Mouse (Mus musculus) erythroblast, embryonic 14.5 days (primary cell): Measurements from ENCODE around the gene Car11. TPM values are rescaled to one million over a fixed set of nuclear protein-coding genes. Genes with fewer than 3 reads are reported as not detected.

ENCODE experiments used
- H3K27me3 ChIP-seq: 2 replicates; pipeline ENCODE4 v1.6.1; 2012; ENCODE audit warnings: inconsistent platforms; ENCODE audit not compliant: control insufficient read depth
- H3K36me3 ChIP-seq: 2 replicates; pipeline ENCODE4 v1.6.1; 2012; ENCODE audit warnings: mild to moderate bottlenecking, inconsistent platforms; ENCODE audit not compliant: control insufficient read depth
- H3K4me1 ChIP-seq: 2 replicates; pipeline ENCODE4 v1.6.1; 2012; ENCODE audit warnings: inconsistent platforms; ENCODE audit not compliant: control insufficient read depth
- H3K4me3 ChIP-seq: replicated peaks from 2 replicates; pipeline ENCODE3; 2012; ENCODE audit warnings: moderate library complexity, mild to moderate bottlenecking, inconsistent platforms
- H3K9me3 ChIP-seq: 2 replicates; pipeline ENCODE4 v1.6.1; 2012; ENCODE audit warnings: low read length, inconsistent platforms, mixed read lengths; ENCODE audit not compliant: control insufficient read depth
- GATA1 ChIP-seq: IDR thresholded peaks from 2 replicates; pipeline ENCODE4 v1.6.1; 2012; ENCODE audit warnings: low read length, inconsistent platforms, mixed read lengths
- TAL1 ChIP-seq: IDR thresholded peaks from 3 replicates; pipeline ENCODE4 v1.6.1; 2012; ENCODE audit warnings: low read length, inconsistent platforms, mixed read lengths
- polyA plus RNA-seq: library from polyadenylated mRNA; stranded (reverse); fragments of >175 nt; gene quantifications from 2 replicates; pipeline ENCODE4 v1.2.3, GENCODE M21; 2012

Car11 gene
- polyA plus RNA-seq, 1 experiment, result not detected

- H3K4me3 ChIP-seq, result no peak overlapping the region
- no peaks in the 10 kb centered on the region; the same call in 1 of the 2 replicates for H3K4me1 ChIP-seq
- no peaks in the 10 kb centered on the region; the same call in 1 of the 2 replicates for H3K27me3 ChIP-seq
- no peaks in the 10 kb centered on the region for H3K9me3 ChIP-seq
- no peaks in the 10 kb centered on the region for H3K36me3 ChIP-seq
- TF ChIP-seq GATA1 (no peak), TAL1 (no peak)
Observed at GRCm38 (mm10) chr7:45689099-45689498, 10.5 kb upstream of the Car11 start.

GRCm38 (mm10) chr7:45689800-45690199, 9.8 kb upstream of the Car11 start:
- no peak for TF ChIP-seq TAL1
- TF ChIP-seq GATA1, result no peak
- Histone ChIP-seq H3K9me3 (no peaks in the 10 kb centered on the region), H3K36me3 (no peaks in the 10 kb centered on the region), H3K27me3 (no peaks in the 10 kb centered on the region; the same call in 1 of the 2 replicates), H3K4me3 (no peak overlapping the region), H3K4me1 (no peaks in the 10 kb centered on the region; the same call in 1 of the 2 replicates)

GRCm38 (mm10) chr7:45692364-45692763, 7.3 kb upstream of the Car11 start:
- no peaks in the 10 kb centered on the region; the same call in 1 of the 2 replicates for H3K4me1 ChIP-seq
- TF ChIP-seq TAL1 (no peak), GATA1 (no peak)
- no peaks in the 10 kb centered on the region; the same call in 1 of the 2 replicates for H3K27me3 ChIP-seq
- H3K4me3 ChIP-seq, result no peak overlapping the region
- no peaks in the 10 kb centered on the region for H3K9me3 ChIP-seq
- H3K36me3 ChIP-seq, result no peaks in the 10 kb centered on the region

- Histone ChIP-seq H3K4me1 (no peaks in the 10 kb centered on the region; the same call in 1 of the 2 replicates), H3K36me3 (no peaks in the 10 kb centered on the region), H3K27me3 (peaks cover 13% of the 10 kb centered on the region), H3K9me3 (no peaks in the 10 kb centered on the region), H3K4me3 (no peak within 1 kb of the TSS)
- TF ChIP-seq GATA1 (no peak), TAL1 (no peak)
Observed at GRCm38 (mm10) chr7:45693921-45694591, 5.6 kb upstream of the Car11 start, which contains the start of gene Sec1. Gene Sec1, minus strand, starts transcription at chr7:45694402.

GRCm38 (mm10) chr7:45695098-45695497, 4.5 kb upstream of the Car11 start:
- H3K27me3 ChIP-seq, result peaks cover 24% of the 10 kb centered on the region
- H3K4me1 ChIP-seq, result no peaks in the 10 kb centered on the region; the same call in 1 of the 2 replicates
- no peak overlapping the region for H3K4me3 ChIP-seq
- TF ChIP-seq GATA1 (no peak), TAL1 (no peak)
- H3K9me3 ChIP-seq, result no peaks in the 10 kb centered on the region; the same call in 1 of the 2 replicates
- H3K36me3 ChIP-seq, result no peaks in the 10 kb centered on the region

GRCm38 (mm10) chr7:45697894-45698293, 1.7 kb upstream of the Car11 start:
- no peak for TF ChIP-seq TAL1
- TF ChIP-seq GATA1, result no peak
- Histone ChIP-seq H3K27me3 (peaks cover 50% of the 10 kb centered on the region), H3K4me1 (no peaks in the 10 kb centered on the region; the same call in 1 of the 2 replicates)

GRCm38 (mm10) chr7:45700301-45701015, 815 bp downstream of the Car11 start:
- Histone ChIP-seq H3K36me3 (no peaks in the 10 kb centered on the region), H3K4me3 (no peak overlapping the region), H3K4me1 (peaks cover 20% of the 10 kb centered on the region), H3K27me3 (peaks cover 53% of the 10 kb centered on the region), H3K9me3 (peaks cover 2% of the 10 kb centered on the region; the same call in 1 of the 2 replicates)
- TF ChIP-seq TAL1, result no peak
- TF ChIP-seq GATA1, result no peak

More at GRCm38 (mm10) chr7:45697894-45698293, 1.7 kb upstream of the Car11 start:
- Histone ChIP-seq H3K9me3 (peaks cover 2% of the 10 kb centered on the region; the same call in 1 of the 2 replicates), H3K4me3 (no peak overlapping the region), H3K36me3 (no peaks in the 10 kb centered on the region)

GRCm38 (mm10) chr7:45701072-45701471, 1.4 kb downstream of the Car11 start:
- peaks cover 2% of the 10 kb centered on the region; the same call in 1 of the 2 replicates for H3K9me3 ChIP-seq
- peaks cover 57% of the 10 kb centered on the region for H3K27me3 ChIP-seq
- no peaks in the 10 kb centered on the region for H3K36me3 ChIP-seq
- no peak for TF ChIP-seq TAL1
- TF ChIP-seq GATA1, result no peak
- H3K4me3 ChIP-seq, result no peak overlapping the region
- peaks cover 26% of the 10 kb centered on the region for H3K4me1 ChIP-seq

- no peak for TF ChIP-seq GATA1
- TF ChIP-seq TAL1, result no peak
- Histone ChIP-seq H3K4me1 (peaks cover 31% of the 10 kb centered on the region), H3K4me3 (no peak overlapping the region), H3K36me3 (no peaks in the 10 kb centered on the region), H3K9me3 (peaks cover 2% of the 10 kb centered on the region; the same call in 1 of the 2 replicates), H3K27me3 (peaks cover 57% of the 10 kb centered on the region)
Observed at GRCm38 (mm10) chr7:45701607-45702006, 2.0 kb downstream of the Car11 start.
